Mouse (Mus musculus) cerebellum, adult 2 months (tissue): ENCODE results near the gene Krtap29-1. TPM values are rescaled to one million over a fixed set of nuclear protein-coding genes. Genes with fewer than 3 reads are reported as not detected.

Source experiments
- DNase-seq, 2 experiments: peaks; one replicate each; pipeline ENCODE4 v3.0.0; 2021
- H3K27ac ChIP-seq: fragments of 200-500 bp; 2 replicates; pipeline ENCODE4 v1.5.1; 2012; ENCODE audit warnings: low read length, control low read depth, inconsistent platforms; ENCODE audit not compliant: insufficient read depth
- H3K27me3 ChIP-seq: fragments of 200-500 bp; 2 replicates; pipeline ENCODE4 v1.6.1; 2012; ENCODE audit warnings: inconsistent platforms, mild to moderate bottlenecking, low read length, moderate library complexity; ENCODE audit not compliant: control insufficient read depth, insufficient read depth
- H3K4me1 ChIP-seq: fragments of 200-500 bp; 2 replicates; pipeline ENCODE4 v1.6.1; 2011; ENCODE audit warnings: low read length; ENCODE audit not compliant: control insufficient read depth, insufficient read depth
- H3K4me3 ChIP-seq: fragments of 200-500 bp; replicated peaks from 2 replicates; pipeline ENCODE3; 2011; ENCODE audit warnings: mild to moderate bottlenecking, low read depth, low read length, control low read depth; ENCODE audit not compliant: insufficient read depth
- CTCF ChIP-seq: fragments of 200-500 bp; IDR thresholded peaks from 2 replicates; pipeline ENCODE4 v1.5.1; 2011; ENCODE audit warnings: low read depth, mild to moderate bottlenecking, control low read depth, low read length, moderate library complexity, borderline replicate concordance; ENCODE audit not compliant: insufficient read depth
- POLR2A ChIP-seq: fragments of 200-500 bp; IDR thresholded peaks from 2 replicates; pipeline ENCODE4 v1.6.1; 2011; ENCODE audit warnings: low read length, control low read depth, borderline replicate concordance; ENCODE audit not compliant: insufficient read depth
- WGBS: fragments of 180-500 bp; shearing (Covaris S2); methylation state at CpG from one replicate; pipeline ENCODE4 v1.1.7; 2018; 5-methylcytosine and 5-hydroxymethylcytosine counted together
- polyA plus RNA-seq: library from polyadenylated mRNA; depleted of rRNA; stranded (reverse); fragments of >200 nt; gene quantifications from 2 replicates; pipeline ENCODE4 v1.2.3, GENCODE M21; 2012; rRNA removed

Gene Krtap29-1
- not detected in 2 replicates for polyA plus RNA-seq

DNA sequence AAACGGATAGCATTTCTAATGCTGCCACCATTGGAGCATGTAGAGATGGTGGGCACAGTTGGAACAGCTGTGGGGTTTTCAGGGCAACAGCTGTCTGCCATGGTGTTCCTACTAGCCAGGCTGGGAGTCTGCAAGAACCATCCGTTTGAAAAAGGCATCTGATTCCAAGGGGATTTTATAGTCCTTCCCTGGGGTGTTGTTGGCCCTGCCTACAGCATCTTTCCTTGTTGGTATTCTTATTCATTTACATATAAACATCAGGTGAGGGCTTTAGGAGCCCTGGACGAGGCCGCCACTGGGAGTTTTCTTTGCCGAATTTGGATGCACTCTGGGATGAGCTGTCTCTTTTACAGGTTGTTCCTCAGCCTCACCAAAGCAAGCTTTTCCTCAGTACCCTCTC, at the start of gene Krtap29-1:
TSS of gene Krtap29-1 (minus strand) at position 101 of the 400 bp plus-strand sequence.
- Histone ChIP-seq H3K27me3 (no peaks in the 10 kb centered on the region), H3K4me3 (no peak within 1 kb of the TSS), H3K27ac (no peak within 1 kb of the TSS), H3K4me1 (no peaks in the 10 kb centered on the region)
- 59% methylated on average over 5 of the region's 5 CpGs for WGBS
- TF ChIP-seq CTCF: no peak
- no peak for TF ChIP-seq POLR2A
- no peak for DNase-seq

DNA sequence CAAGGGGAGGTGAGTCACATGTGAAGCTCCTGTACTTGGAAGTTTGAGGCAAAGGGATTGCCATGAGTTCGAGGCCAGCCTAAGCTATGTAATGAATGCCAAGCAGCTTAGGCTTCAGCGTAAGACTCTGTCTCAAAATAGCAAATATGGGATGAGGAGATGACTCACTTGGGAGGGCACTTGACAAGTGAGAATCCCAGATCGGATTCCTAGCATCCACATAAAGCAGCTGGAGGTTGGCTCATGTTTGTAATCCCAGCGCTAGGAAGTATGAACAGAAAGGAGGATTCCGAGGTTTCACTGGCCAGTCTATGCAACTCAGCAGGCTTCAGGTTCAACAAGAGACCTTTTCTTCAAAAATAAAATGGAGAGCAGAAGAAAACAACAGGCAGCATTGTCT, 42.6 kb upstream of the Krtap29-1 start:
- DNase-seq: no peak
- Histone ChIP-seq H3K27me3 (no peaks in the 10 kb centered on the region), H3K27ac (no peak overlapping the region), H3K4me1 (no peaks in the 10 kb centered on the region), H3K4me3 (no peak overlapping the region)
- WGBS: 77% methylated on average over 5 of the region's 5 CpGs
- TF ChIP-seq POLR2A: no peak
- no peak for TF ChIP-seq CTCF

DNA sequence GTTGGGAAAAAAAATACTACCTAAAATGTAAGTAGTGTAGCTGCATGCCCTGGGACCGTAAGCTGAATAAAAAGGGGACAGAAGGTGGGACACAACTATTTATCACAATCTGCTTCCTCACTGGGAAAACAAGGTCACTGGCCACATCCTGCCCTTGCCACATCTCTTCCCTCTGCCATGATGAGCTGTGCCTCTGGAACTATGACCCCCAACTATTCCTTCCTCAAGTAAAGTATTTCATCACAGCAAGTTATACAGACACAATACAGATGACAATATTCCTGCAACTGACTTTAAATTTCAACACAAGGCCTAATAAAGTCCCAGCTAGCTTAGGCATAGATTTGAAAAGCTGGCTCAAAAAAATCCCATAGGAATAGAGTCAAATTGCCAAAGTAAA, 40.6 kb upstream of the Krtap29-1 start:
- DNase-seq: no peak
- Histone ChIP-seq H3K27me3 (no peaks in the 10 kb centered on the region), H3K27ac (no peak overlapping the region), H3K4me3 (no peak overlapping the region), H3K4me1 (no peaks in the 10 kb centered on the region)
- WGBS: 96% methylated on average over 1 of the region's 1 CpGs
- no peak for TF ChIP-seq CTCF
- no peak for TF ChIP-seq POLR2A

DNA sequence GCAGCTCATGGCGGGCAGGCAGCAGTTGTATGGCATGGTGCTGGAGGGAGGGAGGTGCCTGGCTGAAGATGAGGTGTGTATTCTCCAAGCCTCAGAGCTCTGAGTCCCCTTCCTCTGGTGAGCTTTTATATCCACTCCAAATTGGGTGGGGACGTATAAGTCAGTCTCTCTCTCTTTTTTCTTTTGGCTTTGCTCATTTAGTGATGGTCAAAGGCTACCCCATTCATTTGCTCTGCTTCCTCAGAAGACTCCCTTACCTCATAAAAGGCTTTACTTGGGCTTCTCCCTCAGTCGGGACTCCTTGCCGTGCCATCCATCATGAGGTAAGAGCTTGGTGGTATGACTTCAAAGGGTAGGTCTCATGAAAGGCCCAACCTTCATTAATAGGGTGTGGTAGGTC, 37.3 kb upstream of the Krtap29-1 start, which contains the start of gene Krt33a:
TSS of gene Krt33a (minus strand) at position 101 of the 400 bp plus-strand sequence.
- no peaks in the 10 kb centered on the region; the same call in 1 of the 2 replicates for H3K27me3 ChIP-seq
- no peaks in the 10 kb centered on the region for H3K4me1 ChIP-seq
- H3K27ac ChIP-seq: no peak within 1 kb of the TSS
- TF ChIP-seq CTCF: no peak
- TF ChIP-seq POLR2A: no peak
- no peak within 1 kb of the TSS for H3K4me3 ChIP-seq
- no peak for DNase-seq
- 87% methylated on average over 4 of the region's 4 CpGs for WGBS

DNA sequence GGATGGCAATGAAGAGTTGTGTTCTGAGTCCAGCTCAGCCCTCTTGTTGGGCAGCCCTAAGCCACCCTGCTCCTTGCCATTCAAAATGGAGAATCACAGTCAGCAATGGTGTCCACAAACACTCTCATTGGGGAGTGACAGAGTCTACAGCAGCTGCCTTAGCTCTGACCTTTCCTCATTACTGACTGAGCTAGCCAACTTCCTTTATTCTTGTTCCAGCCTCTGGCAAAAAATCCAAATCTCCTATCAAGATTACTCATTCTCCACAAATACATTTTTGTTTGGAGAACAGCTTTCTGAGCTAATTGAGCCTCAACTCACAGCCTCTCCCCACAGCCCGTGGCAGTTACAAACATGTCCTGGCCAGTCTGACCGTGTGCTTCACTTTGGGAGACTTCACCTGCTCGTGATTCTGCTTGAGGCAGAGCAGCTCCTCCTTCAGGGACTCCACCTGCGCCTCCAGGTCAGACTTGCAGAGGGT, 34.9 kb upstream of the Krtap29-1 start:
- no peak overlapping the region for H3K4me3 ChIP-seq
- H3K27me3 ChIP-seq: no peaks in the 10 kb centered on the region; the same call in 1 of the 2 replicates
- H3K4me1 ChIP-seq: no peaks in the 10 kb centered on the region
- WGBS: 72% methylated on average over 4 of the region's 4 CpGs
- TF ChIP-seq POLR2A (no peak), CTCF (no peak)
- no peak for DNase-seq
- H3K27ac ChIP-seq: no peak overlapping the region

DNA sequence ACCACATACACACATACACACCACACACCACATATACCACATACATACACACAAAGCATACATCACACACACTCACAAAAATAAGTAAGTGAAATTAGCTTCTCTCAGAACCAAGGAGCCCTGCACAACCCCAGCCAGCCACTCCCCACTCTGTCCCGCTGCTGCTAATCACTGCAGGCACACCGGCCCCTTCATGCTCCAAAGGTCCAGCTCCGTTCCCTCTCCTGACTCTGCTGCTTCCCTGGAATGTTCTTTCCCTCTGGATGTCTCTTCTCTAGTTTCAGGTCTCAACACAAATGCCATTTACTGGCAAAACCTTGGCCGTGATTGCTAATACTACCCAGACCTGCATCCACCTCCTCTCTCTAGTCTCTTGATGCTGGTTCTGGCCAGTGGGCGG, 31.8 kb upstream of the Krtap29-1 start:
- WGBS: 79% methylated on average over 5 of the region's 5 CpGs
- Histone ChIP-seq H3K4me3 (no peak overlapping the region), H3K4me1 (no peaks in the 10 kb centered on the region), H3K27me3 (no peaks in the 10 kb centered on the region; the same call in 1 of the 2 replicates), H3K27ac (no peak overlapping the region)
- DNase-seq: no peak
- TF ChIP-seq CTCF (no peak), POLR2A (no peak)

DNA sequence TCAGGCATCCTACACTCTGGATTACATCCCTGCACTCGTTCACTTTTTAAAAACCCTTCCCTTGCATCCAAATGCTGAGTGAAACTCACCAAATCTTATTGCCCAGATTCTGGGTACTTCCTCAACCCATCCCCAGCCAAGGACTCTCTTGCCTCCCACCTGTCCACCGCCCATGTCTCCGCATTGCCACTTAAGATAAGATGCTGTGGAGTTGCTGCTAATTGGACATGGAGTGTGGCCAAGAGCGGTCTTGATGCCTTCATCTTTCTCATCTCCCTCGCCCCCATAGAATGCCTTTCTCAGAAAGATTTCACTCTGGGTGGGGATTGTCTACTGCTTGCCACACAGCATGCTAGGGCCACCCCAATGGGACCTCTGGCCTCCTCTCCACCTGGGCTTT, 29.5 kb upstream of the Krtap29-1 start:
- Histone ChIP-seq H3K4me1 (no peaks in the 10 kb centered on the region), H3K27ac (no peak overlapping the region), H3K4me3 (no peak overlapping the region), H3K27me3 (no peaks in the 10 kb centered on the region)
- no peak for TF ChIP-seq CTCF
- TF ChIP-seq POLR2A: no peak
- WGBS: 80% methylated on average over 5 of the region's 5 CpGs
- no peak for DNase-seq

DNA sequence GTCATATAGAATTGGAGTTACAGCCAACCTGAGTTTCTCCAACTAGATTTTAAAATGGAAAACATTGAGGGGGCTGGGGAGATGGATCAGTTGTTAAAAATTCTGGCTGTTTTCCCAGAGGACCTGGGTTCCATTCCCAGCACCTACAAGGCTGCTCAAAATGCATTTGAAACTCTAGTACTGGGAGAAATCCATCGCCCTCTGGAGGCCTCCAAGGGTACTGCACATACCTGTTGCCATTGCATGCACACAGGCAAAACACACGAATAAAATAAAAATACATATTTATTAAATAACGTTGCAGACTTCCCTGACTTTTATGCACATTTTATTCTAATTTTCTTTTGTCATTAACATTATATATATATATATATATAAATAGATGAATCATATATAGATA, 27.8 kb upstream of the Krtap29-1 start:
- 51% methylated on average over 3 of the region's 3 CpGs for WGBS
- TF ChIP-seq CTCF (no peak; the same call in 1 of the 2 replicates), POLR2A (no peak)
- Histone ChIP-seq H3K27me3 (no peaks in the 10 kb centered on the region), H3K27ac (no peak overlapping the region), H3K4me3 (no peak overlapping the region), H3K4me1 (no peaks in the 10 kb centered on the region)
- no peak for DNase-seq
